Mouse (Mus musculus): ENCODE data around the gene Ugt3a1. TPM values are rescaled to one million over a fixed set of nuclear protein-coding genes. Genes with fewer than 3 reads are reported as not detected.

Ugt3a1 gene
- polyA plus RNA-seq (2014; fragmentation: Illumina TruSeq; extraction: RNeasy Lipid Tissue Mini Kit (QIAGEN cat#74804); ENCODE audit: low read depth, low replicate concordance): not detected

DNA sequence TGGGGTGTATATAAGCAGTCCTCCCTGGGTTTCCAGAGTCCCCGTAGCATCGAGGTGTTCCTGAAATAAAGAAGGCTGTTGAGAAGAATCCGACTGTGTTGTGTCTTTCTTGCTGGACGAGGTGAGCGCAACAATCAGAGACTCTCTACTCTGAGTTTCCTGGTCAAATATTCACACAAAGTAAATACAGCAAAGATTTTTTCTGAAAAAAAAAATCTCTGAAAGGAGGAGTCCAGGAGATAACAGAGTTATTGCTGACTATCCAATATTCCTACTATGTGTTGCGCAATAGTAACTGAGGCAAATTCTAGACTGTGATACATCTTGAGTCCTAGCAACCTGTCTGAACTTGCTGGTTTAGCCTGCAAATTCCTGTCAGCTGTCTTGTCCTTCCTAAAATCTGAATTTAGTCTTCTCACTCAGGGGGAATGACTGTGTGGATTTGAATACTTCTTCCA, at the start of gene Ugt3a1:
Ugt3a1 (plus strand) TSS at position 51 of the 458 bp plus-strand sequence.

GRCm38 (mm10) chr15:9335341-9335740, 58.7 kb downstream of the Ugt3a1 start, which contains the start of gene Ugt3a2:
TSS of gene Ugt3a2 (plus strand) at chr15:9335550.

Other genes with a start within 250 kb of the Ugt3a1 start
- gene Nadk2, start 205.6 kb upstream of the Ugt3a1 start, polyA plus RNA-seq (2014; fragmentation: Illumina TruSeq; extraction: RNeasy Lipid Tissue Mini Kit (QIAGEN cat#74804); ENCODE audit: low read depth, low replicate concordance): 66.7 TPM
- gene Lmbrd2, start 136.3 kb upstream of the Ugt3a1 start, polyA plus RNA-seq (2014; fragmentation: Illumina TruSeq; extraction: RNeasy Lipid Tissue Mini Kit (QIAGEN cat#74804); ENCODE audit: low read depth, low replicate concordance): 6.2 TPM
- gene Skp2, start 121.5 kb upstream of the Ugt3a1 start, polyA plus RNA-seq (2014; fragmentation: Illumina TruSeq; extraction: RNeasy Lipid Tissue Mini Kit (QIAGEN cat#74804); ENCODE audit: low read depth, low replicate concordance): 0.97 TPM
- not detected for gene Ugt3a2, start 58.7 kb downstream of the Ugt3a1 start, polyA plus RNA-seq (2014; fragmentation: Illumina TruSeq; extraction: RNeasy Lipid Tissue Mini Kit (QIAGEN cat#74804); ENCODE audit: low read depth, low replicate concordance)
- gene Capsl, start 159.1 kb downstream of the Ugt3a1 start, polyA plus RNA-seq (2014; fragmentation: Illumina TruSeq; extraction: RNeasy Lipid Tissue Mini Kit (QIAGEN cat#74804); ENCODE audit: low read depth, low replicate concordance): not detected